Mouse (Mus musculus) heart, postnatal 0 days (tissue): ENCODE measurements around the gene Heatr5a. TPM values are rescaled to one million over a fixed set of nuclear protein-coding genes. Genes with fewer than 3 reads are reported as not detected.

Source experiments
- ATAC-seq: fragments of 200-750 bp; cut with Nextera tagmentation; 2 replicates; pipeline ENCODE4 v1.8.0; 2017; ENCODE audit warnings: low read depth, moderate number of reproducible peaks, moderate library complexity; ENCODE audit not compliant: insufficient read depth
- DNase-seq: peaks from one replicate; pipeline ENCODE4 v3.0.0-alpha.2; 2016; ENCODE audit warnings: low spot score
- H3K27ac ChIP-seq: fragments of 300-500 bp; sonication (generic); 2 replicates; pipeline ENCODE4 v1.5.1; 2014; ENCODE audit warnings: low read depth, mild to moderate bottlenecking
- H3K27me3 ChIP-seq: fragments of 300-500 bp; sonication (generic); 2 replicates; pipeline ENCODE4 v1.6.1; 2014; ENCODE audit warnings: low read length, mixed read lengths; ENCODE audit not compliant: control insufficient read depth, insufficient read depth
- H3K36me3 ChIP-seq: fragments of 300-500 bp; sonication (generic); replicated peaks from 2 replicates; pipeline ENCODE4 v1.6.1; 2014; ENCODE audit warnings: low read length, mixed read lengths; ENCODE audit not compliant: control insufficient read depth, insufficient read depth
- H3K4me1 ChIP-seq: fragments of 300-500 bp; sonication (generic); 2 replicates; pipeline ENCODE4 v1.6.1; 2014; ENCODE audit warnings: antibody characterized with exemption; ENCODE audit not compliant: control insufficient read depth, insufficient read depth
- H3K4me2 ChIP-seq: fragments of 300-500 bp; sonication (generic); 2 replicates; pipeline ENCODE4 v1.6.1; 2014; ENCODE audit warnings: low read depth, mild to moderate bottlenecking, low read length, moderate library complexity
- H3K4me3 ChIP-seq: fragments of 300-500 bp; sonication (generic); 2 replicates; pipeline ENCODE4 v1.5.1; 2014; ENCODE audit warnings: low read depth, low read length
- H3K9ac ChIP-seq: fragments of 300-500 bp; sonication (generic); replicated peaks from 2 replicates; pipeline ENCODE4 v1.6.1; 2014; ENCODE audit warnings: low read depth, low read length, mixed read lengths
- H3K9me3 ChIP-seq: fragments of 300-500 bp; sonication (generic); replicated peaks from 2 replicates; pipeline ENCODE4 v1.6.1; 2016; ENCODE audit warnings: low read length; ENCODE audit not compliant: control insufficient read depth
- CTCF ChIP-seq: IDR thresholded peaks from 2 replicates; pipeline ENCODE4 v1.5.1; 2016; ENCODE audit warnings: antibody characterized with exemption, control low read depth, low read depth
- EP300 ChIP-seq: IDR thresholded peaks from 2 replicates; pipeline ENCODE4 v1.6.1; 2016; ENCODE audit warnings: antibody characterized with exemption, low read depth
- WGBS: fragments of 180-500 bp; shearing (Covaris S2); extraction: QIAGEN DNeasy Blood & Tissue Kit; methylation state at CpG from one replicate; pipeline ENCODE4 v1.1.7; 2014; 5-methylcytosine and 5-hydroxymethylcytosine counted together
- polyA plus RNA-seq: library from polyadenylated mRNA; unstranded; fragments of >200 nt; fragmentation: Nextera tagmentation; extraction: Ambion mirVana; gene quantifications from 2 replicates; pipeline ENCODE4 v1.2.1, GENCODE M21; 2015
- total RNA-seq: library from RNA; depleted of rRNA; stranded (reverse); fragments of >200 nt; gene quantifications from 2 replicates; pipeline ENCODE4 v1.2.3, GENCODE M21; 2014; ENCODE audit warnings: low replicate concordance

Heatr5a gene
- total and polyA plus RNA-seq, 2 experiments from 2014 or later: 3.7 to 41.9 TPM

GRCm38 (mm10) chr12:51849902-51850301, 121.2 kb downstream of the Heatr5a start:
- Histone ChIP-seq H3K9ac (no peak overlapping the region), H3K4me2 (no peak overlapping the region), H3K9me3 (no peaks in the 10 kb centered on the region), H3K36me3 (no peaks in the 10 kb centered on the region), H3K27ac (no peak overlapping the region), H3K4me1 (no peaks in the 10 kb centered on the region), H3K27me3 (no peaks in the 10 kb centered on the region), H3K4me3 (no peak overlapping the region)
- TF ChIP-seq EP300 (no peak), CTCF (no peak)
- ATAC-seq (no peak), DNase-seq (no peak)
- 71% methylated on average over 2 of the region's 2 CpGs for WGBS

GRCm38 (mm10) chr12:51847953-51848680, 123.0 kb downstream of the Heatr5a start:
- DNase-seq (no peak), ATAC-seq (no peak)
- no peak overlapping the region for H3K4me2 ChIP-seq
- TF ChIP-seq EP300 (no peak), CTCF (no peak)
- H3K27ac ChIP-seq: no peak overlapping the region
- no peaks in the 10 kb centered on the region for H3K9me3 ChIP-seq
- no peaks in the 10 kb centered on the region for H3K36me3 ChIP-seq
- H3K4me1 ChIP-seq: peaks cover 8% of the 10 kb centered on the region
- H3K4me3 ChIP-seq: no peak overlapping the region
- no peak overlapping the region for H3K9ac ChIP-seq
- no peaks in the 10 kb centered on the region for H3K27me3 ChIP-seq
- WGBS: 65% methylated on average over 9 of the region's 9 CpGs

GRCm38 (mm10) chr12:51845261-51845660, 125.9 kb downstream of the Heatr5a start:
- Histone ChIP-seq H3K9ac (no peak overlapping the region), H3K4me3 (peak overlapping the region; percentile 59), H3K36me3 (no peaks in the 10 kb centered on the region), H3K4me1 (peaks cover 8% of the 10 kb centered on the region), H3K4me2 (peak overlapping the region; percentile 69; the same call in 1 of the 2 replicates), H3K27ac (peak overlapping the region; percentile 94), H3K27me3 (no peaks in the 10 kb centered on the region), H3K9me3 (no peaks in the 10 kb centered on the region)
- TF ChIP-seq EP300: 0 out of 2 replicates have a peak, but pooled peaks have one; percentile 7
- no peak for TF ChIP-seq CTCF
- 9% methylated on average over 1 of the region's 1 CpGs for WGBS
- no peak for DNase-seq
- no peak for ATAC-seq

GRCm38 (mm10) chr12:51844771-51845256, 126.3 kb downstream of the Heatr5a start:
- WGBS: under 1% methylated on average over 17 of the region's 17 CpGs
- H3K27me3 ChIP-seq: no peaks in the 10 kb centered on the region
- H3K4me3 ChIP-seq: peak overlapping the region; percentile 59
- H3K27ac ChIP-seq: peak overlapping the region; percentile 94
- H3K36me3 ChIP-seq: no peaks in the 10 kb centered on the region
- no peaks in the 10 kb centered on the region for H3K9me3 ChIP-seq
- DNase-seq: peak; percentile 92
- peaks cover 8% of the 10 kb centered on the region for H3K4me1 ChIP-seq
- H3K9ac ChIP-seq: peak overlapping the region; percentile 76
- H3K4me2 ChIP-seq: peak overlapping the region; percentile 69
- TF ChIP-seq EP300: 0 out of 2 replicates have a peak, but pooled peaks have one; percentile 12
- no peak for TF ChIP-seq CTCF
- peak; percentile 100 for ATAC-seq

- Histone ChIP-seq H3K27me3 (no peaks in the 10 kb centered on the region), H3K36me3 (no peaks in the 10 kb centered on the region), H3K9ac (peak overlapping the region; percentile 76; the same call in 1 of the 2 replicates), H3K4me3 (peak overlapping the region; percentile 59), H3K9me3 (no peaks in the 10 kb centered on the region), H3K4me1 (peaks cover 8% of the 10 kb centered on the region), H3K4me2 (peak overlapping the region; percentile 69), H3K27ac (peak overlapping the region; percentile 94)
- WGBS: 30% methylated on average over 15 of the region's 15 CpGs
- TF ChIP-seq EP300: no peak
- TF ChIP-seq CTCF: no peak
- DNase-seq: no peak
- no peak for ATAC-seq
Measured at GRCm38 (mm10) chr12:51843576-51844520, 127.3 kb downstream of the Heatr5a start.
